Mouse (Mus musculus) limb, embryonic 10.5 days (tissue): ENCODE measurements around the gene Scap. TPM values are rescaled to one million over a fixed set of nuclear protein-coding genes. Genes with fewer than 3 reads are reported as not detected.
A peak's percentile ranks its signal among the peaks of the same experiment; 100 is the strongest.

Experiments used
- DNase-seq: peaks from one replicate; pipeline ENCODE4 v3.0.0-alpha.2; 2017; ENCODE audit warnings: low spot score
- H3K27ac ChIP-seq: fragments of 300-500 bp; sonication (generic); 2 replicates; pipeline ENCODE4 v1.5.1; 2016; ENCODE audit warnings: mild to moderate bottlenecking
- H3K27me3 ChIP-seq: fragments of 300-500 bp; sonication (generic); 2 replicates; pipeline ENCODE4 v1.6.1; 2016; ENCODE audit warnings: low read depth, mild to moderate bottlenecking; ENCODE audit not compliant: poor library complexity, severe bottlenecking
- H3K36me3 ChIP-seq: fragments of 300-500 bp; sonication (generic); 2 replicates; pipeline ENCODE4 v1.6.1; 2016; ENCODE audit warnings: mild to moderate bottlenecking, moderate library complexity
- H3K4me1 ChIP-seq: fragments of 300-500 bp; sonication (generic); 2 replicates; pipeline ENCODE4 v1.6.1; 2016
- H3K4me3 ChIP-seq: fragments of 300-500 bp; sonication (generic); 2 replicates; pipeline ENCODE4 v1.5.1; 2016; ENCODE audit warnings: mild to moderate bottlenecking, moderate library complexity
- H3K9me3 ChIP-seq: fragments of 300-500 bp; sonication (generic); replicated peaks from 2 replicates; pipeline ENCODE4 v1.6.1; 2016; ENCODE audit warnings: mild to moderate bottlenecking
- WGBS: fragments of 180-500 bp; shearing (Covaris S2); methylation state at CpG from one replicate; pipeline ENCODE4 v1.1.7; 2016; 5-methylcytosine and 5-hydroxymethylcytosine counted together
- polyA plus RNA-seq: library from polyadenylated mRNA; unstranded; fragments of >200 nt; fragmentation: Nextera tagmentation; extraction: Ambion mirVana; gene quantifications from 2 replicates; pipeline ENCODE4 v1.2.1, GENCODE M21; 2016

Scap gene
- polyA plus RNA-seq = 37.9 and 41.7 TPM in 2 replicates

GRCm38 (mm10) chr9:110333135-110333895 is at the start of gene Scap:
TSS of gene Scap (plus strand) at chr9:110333288.
- peak within 1 kb of the TSS; percentile 85 for H3K27ac ChIP-seq
- peak; percentile 100 for DNase-seq
- under 1% methylated on average over 75 of the region's 78 CpGs for WGBS

GRCm38 (mm10) chr9:110284075-110284697 is 48.9 kb upstream of the Scap start:
- DNase-seq = no peak
- H3K27ac ChIP-seq = no peak overlapping the region

More at GRCm38 (mm10) chr9:110333135-110333895, at the start of gene Scap:
- Histone ChIP-seq H3K9me3 (no peaks in the 10 kb centered on the region), H3K4me1 (peaks cover 23% of the 10 kb centered on the region), H3K36me3 (no peaks in the 10 kb centered on the region), H3K27me3 (no peaks in the 10 kb centered on the region), H3K4me3 (peak within 1 kb of the TSS; percentile 80)

GRCm38 (mm10) chr9:110287321-110287924 is 45.7 kb upstream of the Scap start:
- WGBS = 78% methylated on average over 7 of the region's 7 CpGs
- H3K27me3 ChIP-seq = no peaks in the 10 kb centered on the region
- H3K27ac ChIP-seq = no peak overlapping the region
- H3K9me3 ChIP-seq = no peaks in the 10 kb centered on the region
- H3K36me3 ChIP-seq = no peaks in the 10 kb centered on the region
- no peaks in the 10 kb centered on the region for H3K4me1 ChIP-seq
- DNase-seq = no peak
- H3K4me3 ChIP-seq = no peak overlapping the region

More at GRCm38 (mm10) chr9:110284075-110284697, 48.9 kb upstream of the Scap start:
- H3K27me3 ChIP-seq = no peaks in the 10 kb centered on the region
- no peaks in the 10 kb centered on the region for H3K9me3 ChIP-seq
- no peak overlapping the region for H3K4me3 ChIP-seq
- 96% methylated on average over 10 of the region's 10 CpGs for WGBS
- H3K4me1 ChIP-seq = no peaks in the 10 kb centered on the region
- H3K36me3 ChIP-seq = no peaks in the 10 kb centered on the region

GRCm38 (mm10) chr9:110293254-110293718 is 39.8 kb upstream of the Scap start:
- H3K4me1 ChIP-seq = no peaks in the 10 kb centered on the region
- no peak overlapping the region for H3K4me3 ChIP-seq
- no peaks in the 10 kb centered on the region for H3K36me3 ChIP-seq
- DNase-seq = no peak
- H3K9me3 ChIP-seq = no peaks in the 10 kb centered on the region
- 73% methylated on average over 12 of the region's 12 CpGs for WGBS
- H3K27me3 ChIP-seq = no peaks in the 10 kb centered on the region
- no peak overlapping the region for H3K27ac ChIP-seq

GRCm38 (mm10) chr9:110293873-110294415 is 39.1 kb upstream of the Scap start:
- H3K27ac ChIP-seq = no peak overlapping the region
- H3K36me3 ChIP-seq = no peaks in the 10 kb centered on the region
- no peaks in the 10 kb centered on the region for H3K27me3 ChIP-seq
- no peaks in the 10 kb centered on the region for H3K4me1 ChIP-seq
- WGBS = 88% methylated on average over 13 of the region's 13 CpGs
- no peak overlapping the region for H3K4me3 ChIP-seq
- no peak for DNase-seq
- no peaks in the 10 kb centered on the region for H3K9me3 ChIP-seq

GRCm38 (mm10) chr9:110294786-110295185 is 38.3 kb upstream of the Scap start:
- Histone ChIP-seq H3K36me3 (no peaks in the 10 kb centered on the region), H3K27ac (no peak overlapping the region), H3K4me3 (no peak overlapping the region), H3K4me1 (no peaks in the 10 kb centered on the region), H3K9me3 (no peaks in the 10 kb centered on the region), H3K27me3 (no peaks in the 10 kb centered on the region)
- no peak for DNase-seq
- WGBS = 41% methylated on average over 3 of the region's 3 CpGs

GRCm38 (mm10) chr9:110296867-110297627 is 36.0 kb upstream of the Scap start:
- Histone ChIP-seq H3K9me3 (0 out of 2 replicates have a peak, but pooled peaks cover 1% of the 10 kb centered on the region), H3K27me3 (no peaks in the 10 kb centered on the region), H3K27ac (no peak overlapping the region), H3K36me3 (no peaks in the 10 kb centered on the region), H3K4me1 (no peaks in the 10 kb centered on the region), H3K4me3 (no peak overlapping the region)
- peak; percentile 90 for DNase-seq
- 12% methylated on average over 5 of the region's 5 CpGs for WGBS

- no peaks in the 10 kb centered on the region for H3K27me3 ChIP-seq
Observed at GRCm38 (mm10) chr9:110304516-110304915, 28.6 kb upstream of the Scap start.

GRCm38 (mm10) chr9:110304969-110305651 is 28.0 kb upstream of the Scap start, which contains the start of gene Elp6:
TSS of gene Elp6 (plus strand) at chr9:110305173.
- Histone ChIP-seq H3K4me3 (peak within 1 kb of the TSS; percentile 68), H3K27me3 (no peaks in the 10 kb centered on the region), H3K9me3 (0 out of 2 replicates have a peak, but pooled peaks cover 1% of the 10 kb centered on the region), H3K4me1 (peaks cover 14% of the 10 kb centered on the region; the same call in 1 of the 2 replicates), H3K27ac (peak within 1 kb of the TSS; percentile 94), H3K36me3 (peaks cover 20% of the 10 kb centered on the region)
- under 1% methylated on average over 46 of the region's 46 CpGs for WGBS
- peak; percentile 92 for DNase-seq

More at GRCm38 (mm10) chr9:110304516-110304915, 28.6 kb upstream of the Scap start:
- peaks cover 14% of the 10 kb centered on the region; the same call in 1 of the 2 replicates for H3K36me3 ChIP-seq
- 0 out of 2 replicates have a peak, but pooled peaks cover 1% of the 10 kb centered on the region for H3K9me3 ChIP-seq
- peaks cover 14% of the 10 kb centered on the region; the same call in 1 of the 2 replicates for H3K4me1 ChIP-seq
- DNase-seq = peak; percentile 59
- WGBS = 6% methylated on average over 4 of the region's 4 CpGs
- H3K27ac ChIP-seq = peak overlapping the region; percentile 94
- peak overlapping the region; percentile 68 for H3K4me3 ChIP-seq

- WGBS = 91% methylated on average over 5 of the region's 5 CpGs
- Histone ChIP-seq H3K27ac (no peak overlapping the region), H3K9me3 (no peaks in the 10 kb centered on the region)
Observed at GRCm38 (mm10) chr9:110306371-110306770, 26.7 kb upstream of the Scap start.

GRCm38 (mm10) chr9:110314706-110315105 is 18.4 kb upstream of the Scap start:
- Histone ChIP-seq H3K4me3 (no peak overlapping the region), H3K9me3 (no peaks in the 10 kb centered on the region), H3K36me3 (peaks cover 91% of the 10 kb centered on the region), H3K27me3 (no peaks in the 10 kb centered on the region), H3K27ac (no peak overlapping the region), H3K4me1 (no peaks in the 10 kb centered on the region)
- WGBS = 88% methylated on average over 5 of the region's 5 CpGs
- DNase-seq = no peak

More at GRCm38 (mm10) chr9:110306371-110306770, 26.7 kb upstream of the Scap start:
- peaks cover 14% of the 10 kb centered on the region; the same call in 1 of the 2 replicates for H3K4me1 ChIP-seq
- H3K27me3 ChIP-seq = no peaks in the 10 kb centered on the region
- DNase-seq = no peak
- H3K36me3 ChIP-seq = peaks cover 32% of the 10 kb centered on the region
- 0 out of 2 replicates have a peak overlapping the region, but pooled peaks have one; percentile 68 for H3K4me3 ChIP-seq
